Mouse (Mus musculus): ENCODE measurements around the gene Mylk2. TPM values are rescaled to one million over a fixed set of nuclear protein-coding genes. Genes with fewer than 3 reads are reported as not detected.

The Mylk2 gene
- polyA plus RNA-seq, 1 experiment from 2014 or later = not detected

DNA sequence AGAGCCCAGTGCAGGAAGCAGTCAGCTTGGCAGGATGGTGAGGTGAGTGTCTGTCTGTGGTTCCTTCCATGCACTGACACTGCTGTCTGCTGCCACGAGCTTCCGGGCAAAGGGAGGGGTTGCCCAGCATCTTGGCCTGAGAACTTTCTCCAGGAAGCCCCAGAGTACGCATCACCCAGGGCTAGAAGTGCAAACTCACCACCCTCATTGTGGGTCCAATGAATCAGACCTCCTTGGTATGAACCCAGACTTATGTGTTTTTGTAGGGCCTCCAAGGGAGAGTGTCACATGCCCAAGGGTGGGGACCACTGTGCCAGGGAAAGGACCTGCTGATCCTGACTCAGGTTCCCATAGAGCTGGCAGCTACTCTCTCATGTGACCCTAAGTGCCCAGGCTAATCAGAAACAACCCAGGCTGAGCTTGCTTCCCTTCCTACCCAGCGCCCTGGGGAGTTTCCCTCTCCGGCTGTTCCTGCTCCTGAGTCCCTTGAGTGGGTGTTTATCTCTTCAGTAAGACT is 7.0 kb upstream of the Mylk2 start:
- no peaks in the 10 kb centered on the region for H3K9me3 ChIP-seq (ENCODE audit: low read depth, low read length)
- DNase-seq = no peak
- 50% methylated on average over 5 of the region's 5 CpGs for whole genome bisulfite sequencing
- no peak overlapping the region for H3K4me2 ChIP-seq
- H3K4me3 ChIP-seq (ENCODE audit: low read depth, low read length) = no peak overlapping the region
- H3K27ac ChIP-seq (ENCODE audit: low read depth) = no peak overlapping the region
- no peak for TF ChIP-seq CTCF (IDR thresholded peaks at IDR 0.05; ENCODE audit: low read depth)
- H3K4me1 ChIP-seq (ENCODE audit: insufficient read depth) = 0 out of 2 replicates have a peak, but pooled peaks cover 6% of the 10 kb centered on the region
- H3K36me3 ChIP-seq (ENCODE audit: insufficient read depth) = no peaks in the 10 kb centered on the region
- H3K9ac ChIP-seq = no peak overlapping the region
- ATAC-seq (ENCODE audit: insufficient read depth) = no peak
- no peaks in the 10 kb centered on the region for H3K27me3 ChIP-seq (ENCODE audit: insufficient read depth, low read length)

DNA sequence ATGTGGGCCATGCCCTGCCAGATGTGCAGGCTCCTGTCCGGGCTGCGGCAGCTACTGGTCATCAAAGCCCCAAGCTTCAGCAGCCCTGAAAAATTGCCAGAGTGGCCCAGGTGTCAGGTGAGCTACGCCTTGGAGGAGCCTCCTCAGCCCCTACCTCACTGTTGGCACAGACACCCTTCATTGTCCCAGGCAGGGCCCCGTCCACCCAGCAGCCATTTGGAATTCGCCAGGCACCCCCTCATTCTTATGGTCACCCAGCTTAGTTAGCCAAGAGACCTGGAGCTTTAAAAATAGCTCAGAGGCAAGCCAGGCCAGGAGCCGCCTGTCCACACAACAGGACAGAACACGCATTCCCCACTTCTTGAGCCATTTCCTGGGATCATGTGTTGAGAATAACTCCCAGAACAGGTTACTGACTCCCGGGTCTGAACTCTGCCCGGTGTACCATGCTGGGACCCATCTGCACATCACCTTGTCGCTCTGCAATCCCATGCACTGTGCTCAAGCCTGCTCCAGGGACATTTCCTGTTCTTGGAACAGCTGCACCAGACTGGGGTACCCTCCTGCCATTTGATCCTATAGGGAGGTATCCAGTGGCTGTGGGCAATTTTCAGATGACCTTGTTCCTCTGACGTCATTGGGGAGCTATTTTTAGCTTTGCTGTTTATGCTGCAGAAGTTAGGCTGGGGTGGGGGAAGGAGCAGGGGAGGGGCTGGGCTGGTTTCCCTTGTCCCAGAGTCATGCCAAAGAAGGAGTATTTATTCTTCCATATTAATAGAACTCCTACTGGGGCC is 5.9 kb upstream of the Mylk2 start:
- TF ChIP-seq CTCF (IDR thresholded peaks at IDR 0.05; ENCODE audit: low read depth) = no peak
- Histone ChIP-seq H3K9ac (no peak overlapping the region), H3K27me3 (ENCODE audit: insufficient read depth, low read length) (peaks cover 4% of the 10 kb centered on the region; the same call in 1 of the 2 replicates), H3K27ac (ENCODE audit: low read depth) (no peak overlapping the region), H3K4me2 (no peak overlapping the region), H3K36me3 (ENCODE audit: insufficient read depth) (no peaks in the 10 kb centered on the region), H3K4me1 (ENCODE audit: insufficient read depth) (0 out of 2 replicates have a peak, but pooled peaks cover 6% of the 10 kb centered on the region), H3K4me3 (ENCODE audit: low read depth, low read length) (no peak overlapping the region), H3K9me3 (ENCODE audit: low read depth, low read length) (no peaks in the 10 kb centered on the region)
- ATAC-seq (ENCODE audit: insufficient read depth) = peak; percentile 57
- peak; percentile 60 for DNase-seq
- WGBS = 41% methylated on average over 11 of the region's 11 CpGs

- TF ChIP-seq CTCF (IDR thresholded peaks at IDR 0.05; ENCODE audit: low read depth) = no peak
- WGBS = 46% methylated on average over 9 of the region's 9 CpGs
- H3K27ac ChIP-seq (ENCODE audit: low read depth) = no peak overlapping the region
- no peaks in the 10 kb centered on the region for H3K36me3 ChIP-seq (ENCODE audit: insufficient read depth)
- no peak overlapping the region for H3K9ac ChIP-seq
- no peaks in the 10 kb centered on the region for H3K9me3 ChIP-seq (ENCODE audit: low read depth, low read length)
- no peak for ATAC-seq (ENCODE audit: insufficient read depth)
- H3K4me3 ChIP-seq (ENCODE audit: low read depth, low read length) = no peak overlapping the region
- H3K27me3 ChIP-seq (ENCODE audit: insufficient read depth, low read length) = peaks cover 15% of the 10 kb centered on the region; the same call in 1 of the 2 replicates
- 0 out of 2 replicates have a peak, but pooled peaks cover 6% of the 10 kb centered on the region for H3K4me1 ChIP-seq (ENCODE audit: insufficient read depth)
- peak; percentile 57 for DNase-seq
- no peak overlapping the region for H3K4me2 ChIP-seq
Measured at GRCm38 (mm10) chr2:152906274-152907037, 4.7 kb upstream of the Mylk2 start.

GRCm38 (mm10) chr2:152907114-152907943 is 3.8 kb upstream of the Mylk2 start:
- ATAC-seq (ENCODE audit: insufficient read depth) (no peak), DNase-seq (peak; percentile 20)
- H3K4me1 ChIP-seq (ENCODE audit: insufficient read depth) = 0 out of 2 replicates have a peak, but pooled peaks cover 6% of the 10 kb centered on the region
- 48% methylated on average over 14 of the region's 14 CpGs for WGBS
- H3K27ac ChIP-seq (ENCODE audit: low read depth) = no peak overlapping the region
- H3K36me3 ChIP-seq (ENCODE audit: insufficient read depth) = no peaks in the 10 kb centered on the region
- H3K4me3 ChIP-seq (ENCODE audit: low read depth, low read length) = no peak overlapping the region
- TF ChIP-seq CTCF (IDR thresholded peaks at IDR 0.05; ENCODE audit: low read depth) = no peak
- no peak overlapping the region for H3K9ac ChIP-seq
- H3K9me3 ChIP-seq (ENCODE audit: low read depth, low read length) = no peaks in the 10 kb centered on the region
- H3K27me3 ChIP-seq (ENCODE audit: insufficient read depth, low read length) = peaks cover 23% of the 10 kb centered on the region
- no peak overlapping the region for H3K4me2 ChIP-seq

- H3K9me3 ChIP-seq (ENCODE audit: low read depth, low read length) = no peaks in the 10 kb centered on the region
- DNase-seq (no peak), ATAC-seq (ENCODE audit: insufficient read depth) (no peak)
- no peak for TF ChIP-seq CTCF (IDR thresholded peaks at IDR 0.05; ENCODE audit: low read depth)
- no peak overlapping the region for H3K27ac ChIP-seq (ENCODE audit: low read depth)
- no peak overlapping the region for H3K4me3 ChIP-seq (ENCODE audit: low read depth, low read length)
- H3K36me3 ChIP-seq (ENCODE audit: insufficient read depth) = no peaks in the 10 kb centered on the region
- 61% methylated on average over 6 of the region's 6 CpGs for WGBS
- no peak overlapping the region for H3K9ac ChIP-seq
- no peak overlapping the region for H3K4me2 ChIP-seq
- H3K27me3 ChIP-seq (ENCODE audit: insufficient read depth, low read length) = peaks cover 40% of the 10 kb centered on the region
- H3K4me1 ChIP-seq (ENCODE audit: insufficient read depth) = 0 out of 2 replicates have a peak, but pooled peaks cover 6% of the 10 kb centered on the region
Measured at GRCm38 (mm10) chr2:152909848-152910247, 1.3 kb upstream of the Mylk2 start.

- H3K4me1 ChIP-seq (ENCODE audit: insufficient read depth) = 0 out of 2 replicates have a peak, but pooled peaks cover under 1% of the 10 kb centered on the region
- no peak overlapping the region for H3K4me3 ChIP-seq (ENCODE audit: low read depth, low read length)
- no peak overlapping the region for H3K27ac ChIP-seq (ENCODE audit: low read depth)
- ATAC-seq (ENCODE audit: insufficient read depth) (no peak), DNase-seq (no peak)
- H3K27me3 ChIP-seq (ENCODE audit: insufficient read depth, low read length) = peaks cover 40% of the 10 kb centered on the region
- WGBS = 17% methylated on average over 6 of the region's 6 CpGs
- no peak for TF ChIP-seq CTCF (IDR thresholded peaks at IDR 0.05; ENCODE audit: low read depth)
- H3K9me3 ChIP-seq (ENCODE audit: low read depth, low read length) = no peaks in the 10 kb centered on the region
- no peaks in the 10 kb centered on the region for H3K36me3 ChIP-seq (ENCODE audit: insufficient read depth)
- H3K4me2 ChIP-seq = no peak overlapping the region
- H3K9ac ChIP-seq = no peak overlapping the region
Measured at GRCm38 (mm10) chr2:152911432-152911831, 280 bp downstream of the Mylk2 start.
